Comparison of ENCODE assay signal across 8 mouse cellular contexts in genomic region chr16:37583801-37584200, GRCm38 (mm10). TPM values are rescaled to one million over a fixed set of nuclear protein-coding genes. Genes with fewer than 3 reads are reported as not detected.
DNase-seq lines count a peak whose midpoint lies in the region; ATAC-seq lines count a peak whose summit lies in the region.

No protein-coding gene starts in this region.

- peak overlapping the region; percentile 34 for H3K4me3 ChIP-seq in kidney, embryonic 15.5 days (replicated peaks)
- 0 out of 2 replicates have a peak overlapping the region, but pooled peaks have one; percentile 23 for H3K4me3 ChIP-seq in embryonic facial prominence, embryonic 12.5 days
- H3K4me3 ChIP-seq in hindbrain, embryonic 12.5 days: no peak overlapping the region; the same call in 1 of the 2 replicates
- H3K4me3 ChIP-seq in midbrain, embryonic 12.5 days: no peak overlapping the region

- peak overlapping the region; percentile 61 for H3K4me2 ChIP-seq in kidney, embryonic 15.5 days
- peak overlapping the region; percentile 56 for H3K4me2 ChIP-seq in embryonic facial prominence, embryonic 12.5 days (replicated peaks)
- peak overlapping the region; percentile 43 for H3K4me2 ChIP-seq in hindbrain, embryonic 12.5 days (replicated peaks)
- peak overlapping the region; percentile 36 for H3K4me2 ChIP-seq in midbrain, embryonic 12.5 days (replicated peaks)

- ATAC-seq in kidney, embryonic 15.5 days (replicated peaks; ENCODE audit: low FRiP score): no peak
- ATAC-seq in embryonic facial prominence, embryonic 12.5 days (ENCODE audit: insufficient number of reproducible peaks, insufficient read depth, low FRiP score, low TSS enrichment): no peak
- no peak for ATAC-seq in hindbrain, embryonic 12.5 days (ENCODE audit: low FRiP score)
- ATAC-seq in midbrain, embryonic 12.5 days (ENCODE audit: low FRiP score, low read depth): no peak

- no peaks in the 10 kb centered on the region for H3K27me3 ChIP-seq in kidney, embryonic 15.5 days
- no peaks in the 10 kb centered on the region for H3K27me3 ChIP-seq in embryonic facial prominence, embryonic 12.5 days
- H3K27me3 ChIP-seq in hindbrain, embryonic 12.5 days: no peaks in the 10 kb centered on the region
- no peaks in the 10 kb centered on the region for H3K27me3 ChIP-seq in midbrain, embryonic 12.5 days

- no peak for DNase-seq in kidney, adult 11 months
- DNase-seq in c-Kit-positive CD71-positive TER-119-positive erythroid progenitor cells, embryonic 14.5 days (ENCODE audit: low spot score): no peak
- no peak for DNase-seq in layer of hippocampus, postnatal 25 days (ENCODE audit: extremely low spot score in 1 of 2, low spot score in 1 of 2)
- DNase-seq in urinary bladder, adult 18-20 months (ENCODE audit: low spot score in 2 of 2): no peak

- no peaks in the 10 kb centered on the region for H3K9me3 ChIP-seq in kidney, embryonic 15.5 days (replicated peaks)
- no peaks in the 10 kb centered on the region for H3K9me3 ChIP-seq in embryonic facial prominence, embryonic 12.5 days
- H3K9me3 ChIP-seq in hindbrain, embryonic 12.5 days (replicated peaks): no peaks in the 10 kb centered on the region
- H3K9me3 ChIP-seq in midbrain, embryonic 12.5 days: no peaks in the 10 kb centered on the region

- 39% methylated on average over 6 of the region's 6 CpGs for WGBS in kidney, embryonic 15.5 days
- 30% methylated on average over 6 of the region's 6 CpGs for WGBS in embryonic facial prominence, embryonic 12.5 days
- WGBS in hindbrain, embryonic 12.5 days: 34% methylated on average over 6 of the region's 6 CpGs
- WGBS in midbrain, embryonic 12.5 days: 28% methylated on average over 6 of the region's 6 CpGs

- peak overlapping the region; percentile 80 for H3K27ac ChIP-seq in kidney, embryonic 15.5 days
- 0 out of 2 replicates have a peak overlapping the region, but pooled peaks have one; percentile 20 for H3K27ac ChIP-seq in embryonic facial prominence, embryonic 12.5 days
- H3K27ac ChIP-seq in hindbrain, embryonic 12.5 days: peak overlapping the region; percentile 90
- H3K27ac ChIP-seq in midbrain, embryonic 12.5 days (replicated peaks): peak overlapping the region; percentile 96

- 0 out of 2 replicates have a peak overlapping the region, but pooled peaks have one; percentile 5 for H3K9ac ChIP-seq in kidney, embryonic 15.5 days
- H3K9ac ChIP-seq in embryonic facial prominence, embryonic 12.5 days: no peak overlapping the region
- H3K9ac ChIP-seq in hindbrain, embryonic 12.5 days: peak overlapping the region; percentile 46; the same call in 1 of the 2 replicates
- H3K9ac ChIP-seq in midbrain, embryonic 12.5 days (replicated peaks): peak overlapping the region; percentile 51; the same call in 1 of the 2 replicates

- no peaks in the 10 kb centered on the region for H3K36me3 ChIP-seq in kidney, embryonic 15.5 days
- no peaks in the 10 kb centered on the region for H3K36me3 ChIP-seq in embryonic facial prominence, embryonic 12.5 days
- H3K36me3 ChIP-seq in hindbrain, embryonic 12.5 days: no peaks in the 10 kb centered on the region
- no peaks in the 10 kb centered on the region for H3K36me3 ChIP-seq in midbrain, embryonic 12.5 days

- H3K4me1 ChIP-seq in kidney, embryonic 15.5 days: peaks cover 10% of the 10 kb centered on the region
- peaks cover 12% of the 10 kb centered on the region for H3K4me1 ChIP-seq in embryonic facial prominence, embryonic 12.5 days
- peaks cover 29% of the 10 kb centered on the region for H3K4me1 ChIP-seq in hindbrain, embryonic 12.5 days
- peaks cover 36% of the 10 kb centered on the region for H3K4me1 ChIP-seq in midbrain, embryonic 12.5 days

RNA-seq across cellular contexts. Expression of gene Hgd, which starts 3.8 kb away (rescaled TPM):
- polyA plus RNA-seq in kidney, embryonic 15.5 days (2015; fragmentation: Nextera tagmentation; extraction: Ambion mirVana): 4.0 and 4.6 TPM in 2 replicates
- 0.22 and 0.25 TPM in 2 replicates for polyA plus RNA-seq in embryonic facial prominence, embryonic 12.5 days (2016; fragmentation: Nextera tagmentation; extraction: Ambion mirVana)
- 0.25 TPM in 1 of 2 replicates, not detected in the other for polyA plus RNA-seq in hindbrain, embryonic 12.5 days (2016; fragmentation: Nextera tagmentation; extraction: Ambion mirVana)
- polyA plus RNA-seq in midbrain, embryonic 12.5 days (2016; fragmentation: Nextera tagmentation; extraction: Ambion mirVana): 0.21 TPM in 1 of 2 replicates, not detected in the other
- not detected for total RNA-seq in layer of hippocampus, postnatal 25 days (2021)

RNA-seq across cellular contexts. Expression of gene Rabl3, which starts 44.1 kb away (rescaled TPM):
- polyA plus RNA-seq in kidney, embryonic 15.5 days (2015; fragmentation: Nextera tagmentation; extraction: Ambion mirVana): 22.3 and 23.6 TPM in 2 replicates
- 30.4 and 33.5 TPM in 2 replicates for polyA plus RNA-seq in embryonic facial prominence, embryonic 12.5 days (2016; fragmentation: Nextera tagmentation; extraction: Ambion mirVana)
- 30.2 and 32.5 TPM in 2 replicates for polyA plus RNA-seq in hindbrain, embryonic 12.5 days (2016; fragmentation: Nextera tagmentation; extraction: Ambion mirVana)
- 35.5 and 36.2 TPM in 2 replicates for polyA plus RNA-seq in midbrain, embryonic 12.5 days (2016; fragmentation: Nextera tagmentation; extraction: Ambion mirVana)
- 1 to 10 TPM; 8.1 to 8.7 TPM for total RNA-seq in layer of hippocampus, postnatal 25 days (2021)

RNA-seq across cellular contexts. Expression of gene Gtf2e1, which starts 44.2 kb away (rescaled TPM):
- polyA plus RNA-seq in kidney, embryonic 15.5 days (2015; fragmentation: Nextera tagmentation; extraction: Ambion mirVana): 27.6 and 27.9 TPM in 2 replicates
- 39.0 and 39.7 TPM in 2 replicates for polyA plus RNA-seq in embryonic facial prominence, embryonic 12.5 days (2016; fragmentation: Nextera tagmentation; extraction: Ambion mirVana)
- 43.3 and 45.1 TPM in 2 replicates for polyA plus RNA-seq in hindbrain, embryonic 12.5 days (2016; fragmentation: Nextera tagmentation; extraction: Ambion mirVana)
- 46.7 and 53.7 TPM in 2 replicates for polyA plus RNA-seq in midbrain, embryonic 12.5 days (2016; fragmentation: Nextera tagmentation; extraction: Ambion mirVana)
- 10 to 100 TPM; 17.2 to 18.8 TPM for total RNA-seq in layer of hippocampus, postnatal 25 days (2021)

Comparison
In these comparisons a context has a peak if more than half of its experiments do, and no peak if none do; other contexts are left out.
1. H3K27ac ChIP-seq: peak in every context shown above with its lines; median percentile 96 in midbrain, embryonic 12.5 days; 90 in hindbrain, embryonic 12.5 days; 80 in kidney, embryonic 15.5 days; 20 in embryonic facial prominence, embryonic 12.5 days.
2. H3K4me3 ChIP-seq: peak in kidney, embryonic 15.5 days (single experiment) and embryonic facial prominence, embryonic 12.5 days (single experiment); none in hindbrain, embryonic 12.5 days (single experiment) and midbrain, embryonic 12.5 days (single experiment).
3. Peak in every context shown above with its lines, with median percentiles within 50 percentile points of each other: H3K4me2 ChIP-seq.